Mouse (Mus musculus): ENCODE measurements around the gene Rhoh.

Rhoh gene

GRCm38 (mm10) chr5:65895121-65895692 is 34.2 kb downstream of the Rhoh start:
- no peak for DNase-seq (ENCODE audit: low spot score in 2 of 2)

DNA sequence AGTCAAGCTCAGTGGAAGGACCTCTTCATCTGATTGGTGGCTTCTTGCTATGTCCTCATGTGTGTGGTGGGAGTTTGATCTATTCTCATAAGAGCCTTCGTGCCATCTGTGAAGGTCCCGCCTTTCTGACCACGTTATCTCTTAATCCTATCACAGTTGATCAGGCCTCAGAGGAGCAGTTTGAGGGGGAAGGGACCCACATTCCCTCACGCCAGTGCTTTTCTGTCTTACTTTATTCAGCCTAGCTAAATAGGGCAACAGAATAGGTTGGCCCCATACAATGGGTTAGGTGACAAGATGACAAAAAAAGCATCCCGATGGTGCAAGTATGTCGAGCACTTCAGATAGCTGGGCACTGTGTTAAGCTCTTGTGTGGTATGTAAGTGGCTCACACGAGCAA is 34.8 kb downstream of the Rhoh start:
- no peak for DNase-seq (ENCODE audit: low spot score in 2 of 2)

GRCm38 (mm10) chr5:65897731-65898130 is 36.7 kb downstream of the Rhoh start:
- DNase-seq (ENCODE audit: low spot score in 2 of 2), result no peak

GRCm38 (mm10) chr5:65898683-65899082 is 37.7 kb downstream of the Rhoh start:
- no peak for DNase-seq (ENCODE audit: low spot score in 2 of 2)

- no peak for DNase-seq (ENCODE audit: low spot score in 2 of 2)
These were observed 39.1 kb downstream of the Rhoh start for GRCm38 (mm10) chr5:65900113-65900512.

GRCm38 (mm10) chr5:65900862-65901265 is 39.9 kb downstream of the Rhoh start:
- no peak for DNase-seq (ENCODE audit: low spot score in 2 of 2)

DNA sequence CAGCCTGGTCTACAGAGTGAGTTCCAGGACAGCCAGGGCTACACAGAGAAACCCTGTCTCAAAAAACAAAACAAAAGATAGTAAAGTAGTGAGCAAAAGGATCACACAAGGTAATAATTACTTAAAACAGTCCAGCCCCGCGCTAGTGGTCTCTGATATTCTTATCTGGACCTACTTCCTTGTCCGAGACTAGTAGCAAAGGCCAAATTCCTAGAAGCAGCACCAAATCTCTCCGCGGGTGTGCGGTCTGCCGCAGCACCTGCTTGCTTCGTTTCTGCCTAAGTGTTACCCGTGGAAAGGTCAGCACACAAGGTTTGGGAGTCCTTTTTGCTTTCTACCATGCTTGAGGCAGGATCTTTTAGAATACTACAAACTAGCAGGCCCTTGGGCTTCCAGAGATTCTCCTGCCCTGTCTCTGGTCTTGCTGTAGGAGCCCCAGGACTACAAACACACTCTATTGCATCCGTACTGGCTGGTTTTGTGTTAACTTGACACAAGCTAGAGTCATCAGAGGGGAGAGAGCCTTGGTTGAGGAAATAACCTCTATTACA is 40.9 kb downstream of the Rhoh start:
- no peak for DNase-seq (ENCODE audit: low spot score in 2 of 2)

DNA sequence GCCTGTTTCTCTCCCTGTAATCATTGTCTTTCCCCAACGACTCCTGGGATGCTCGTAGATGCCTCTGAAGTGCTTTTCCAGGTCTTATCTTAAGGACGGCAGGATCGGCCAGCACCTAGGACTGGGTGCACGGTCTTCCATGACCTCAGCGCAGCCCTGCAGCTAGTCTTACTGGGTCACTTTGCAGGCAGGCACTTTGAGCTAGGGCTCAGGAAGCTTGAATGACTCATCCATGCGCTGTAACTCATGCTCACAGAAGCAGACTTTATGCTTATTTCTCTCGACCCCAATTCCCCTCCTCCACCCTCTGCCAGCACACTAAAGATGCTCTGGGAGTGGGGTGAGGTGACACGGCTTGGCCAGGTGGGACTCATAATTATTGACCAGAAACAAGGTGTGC is 41.8 kb downstream of the Rhoh start:
- DNase-seq (ENCODE audit: low spot score in 2 of 2), result no peak

GRCm38 (mm10) chr5:65904476-65904875 is 43.5 kb downstream of the Rhoh start:
- DNase-seq (ENCODE audit: low spot score in 2 of 2), result no peak

GRCm38 (mm10) chr5:65908751-65909150 is 47.7 kb downstream of the Rhoh start:
- no peak for DNase-seq (ENCODE audit: low spot score in 2 of 2)

- no peak for DNase-seq (ENCODE audit: low spot score in 2 of 2)
These were observed 48.3 kb downstream of the Rhoh start for GRCm38 (mm10) chr5:65909321-65909720.

DNA sequence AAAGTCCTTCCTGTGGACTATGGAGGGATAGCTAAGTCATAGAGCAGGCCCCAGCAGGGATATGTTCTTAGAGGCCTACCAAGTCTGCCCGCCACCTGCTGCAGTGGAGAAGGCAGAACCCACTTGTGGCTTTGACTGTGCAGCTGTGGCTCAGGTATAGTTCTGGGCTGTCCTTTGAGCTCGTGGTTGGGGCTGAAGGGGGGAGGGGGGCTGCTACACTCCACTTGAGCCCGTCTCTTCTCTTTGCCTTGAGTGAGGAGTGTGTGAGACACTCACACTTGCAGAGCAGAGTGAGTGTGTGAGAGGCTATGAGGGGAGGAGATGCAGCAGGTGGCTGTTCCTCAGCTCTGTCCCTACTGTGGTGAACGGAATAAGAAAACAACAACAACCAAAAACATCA is 49.4 kb downstream of the Rhoh start:
- no peak for DNase-seq (ENCODE audit: low spot score in 2 of 2)

GRCm38 (mm10) chr5:65911676-65912075 is 50.7 kb downstream of the Rhoh start:
- no peak for DNase-seq (ENCODE audit: low spot score in 2 of 2)

DNA sequence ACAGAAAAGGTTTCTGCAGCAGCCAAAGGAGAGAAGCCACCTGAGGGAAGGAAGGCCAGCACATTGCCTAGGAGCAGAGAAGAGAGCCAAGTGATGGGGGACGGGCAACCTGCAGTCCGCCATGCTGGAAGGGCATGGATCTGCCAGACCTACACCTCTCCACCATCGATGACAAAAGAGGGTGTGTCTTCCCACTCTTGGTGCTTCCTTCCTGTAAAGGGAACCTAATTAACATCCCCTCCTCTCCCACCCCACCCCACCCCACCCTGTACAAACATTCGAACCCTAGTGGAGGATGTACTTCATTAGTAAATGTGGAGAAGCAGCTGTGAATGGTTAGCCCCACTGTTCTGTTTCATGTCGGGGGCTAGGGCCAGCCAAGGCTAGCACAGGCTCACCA is 51.2 kb downstream of the Rhoh start:
- no peak for DNase-seq (ENCODE audit: low spot score in 2 of 2)

- no peak for DNase-seq (ENCODE audit: low spot score in 2 of 2)
These were observed 52.1 kb downstream of the Rhoh start for GRCm38 (mm10) chr5:65913126-65913525.

- no peak for DNase-seq (ENCODE audit: low spot score in 2 of 2)
These were observed 53.3 kb downstream of the Rhoh start for GRCm38 (mm10) chr5:65914342-65914741.

DNA sequence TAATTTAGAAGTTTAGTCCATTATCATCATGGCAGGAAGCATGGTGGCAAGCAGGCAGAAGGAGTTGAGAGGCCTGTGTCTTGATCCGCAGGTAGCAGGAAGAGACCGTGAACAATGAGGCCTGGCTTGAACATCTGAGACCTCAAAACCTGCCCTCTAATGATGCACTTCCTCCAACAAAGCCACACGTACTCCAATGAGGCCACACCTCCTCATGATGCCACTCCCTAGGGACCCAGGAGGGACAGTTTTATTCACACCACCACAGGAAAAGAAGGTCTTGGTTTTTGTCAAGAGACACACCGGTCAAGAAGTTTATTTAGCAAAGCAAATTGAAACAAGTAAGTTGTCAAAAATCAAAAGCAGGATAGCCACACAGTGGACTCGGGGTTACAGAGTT is 55.9 kb downstream of the Rhoh start:
- DNase-seq (ENCODE audit: low spot score in 2 of 2), result no peak

DNA sequence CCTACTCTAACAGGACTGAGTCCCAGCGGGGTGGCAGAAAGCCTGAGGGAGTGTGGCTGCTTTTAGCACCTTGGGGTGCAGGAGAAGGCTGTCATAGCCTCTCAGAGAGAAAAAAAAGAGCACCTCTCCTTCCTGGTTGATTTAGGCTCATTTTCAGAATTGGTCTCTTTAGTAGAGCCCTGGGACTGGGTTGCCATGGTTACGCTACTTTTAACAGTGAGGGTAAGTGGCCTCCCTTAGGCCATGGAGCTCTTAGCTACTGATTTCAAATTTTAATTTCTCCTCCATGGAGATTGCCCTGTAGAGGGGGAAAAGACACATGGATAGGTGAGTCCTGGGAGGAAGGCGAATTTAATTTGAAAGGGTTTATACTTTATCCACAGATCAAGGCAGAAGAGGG is 57.6 kb downstream of the Rhoh start:
- DNase-seq (ENCODE audit: low spot score in 2 of 2), result no peak

DNA sequence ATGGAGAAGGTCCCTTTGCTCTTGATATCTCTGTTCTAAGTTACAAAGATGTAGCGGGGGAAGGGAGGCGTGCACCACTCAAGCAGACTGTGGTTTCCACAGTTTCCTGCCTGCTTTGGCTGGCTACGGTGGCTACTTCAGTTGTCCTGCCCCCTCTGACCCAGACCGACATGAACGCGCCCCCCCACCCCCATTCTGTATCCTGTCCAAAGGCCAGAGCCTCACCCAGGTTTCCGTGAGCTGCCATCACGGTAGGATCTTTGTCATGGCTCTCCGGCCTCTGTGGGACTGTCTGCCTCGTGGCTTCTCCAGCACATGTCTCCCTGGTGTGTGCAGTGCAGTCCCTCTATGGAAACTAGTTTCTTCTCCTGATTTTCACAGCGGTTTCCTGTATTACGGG is 58.3 kb downstream of the Rhoh start:
- DNase-seq (ENCODE audit: low spot score in 2 of 2), result no peak

DNA sequence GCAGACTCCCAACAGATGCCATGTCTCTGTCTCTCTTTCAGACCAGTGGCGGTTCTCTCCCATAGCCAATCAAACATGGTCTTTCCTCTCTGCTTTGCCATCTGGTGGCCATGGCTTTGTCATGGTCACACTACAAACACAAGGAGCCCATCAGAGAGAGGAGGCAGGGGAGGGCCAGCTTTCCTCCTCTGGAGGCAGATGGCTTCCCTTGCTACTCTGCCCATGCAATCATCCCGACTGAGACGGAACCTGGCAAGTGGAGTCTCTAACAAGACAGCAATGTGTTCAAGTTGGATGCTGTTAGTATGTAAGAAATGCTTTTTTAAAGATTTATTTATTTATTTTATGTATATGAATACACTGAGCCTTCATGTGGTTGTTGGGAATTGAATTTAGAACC is 58.9 kb downstream of the Rhoh start:
- no peak for DNase-seq (ENCODE audit: low spot score in 2 of 2)

GRCm38 (mm10) chr5:65920701-65921426 is 59.9 kb downstream of the Rhoh start:
- DNase-seq (ENCODE audit: low spot score in 2 of 2), result no peak

DNA sequence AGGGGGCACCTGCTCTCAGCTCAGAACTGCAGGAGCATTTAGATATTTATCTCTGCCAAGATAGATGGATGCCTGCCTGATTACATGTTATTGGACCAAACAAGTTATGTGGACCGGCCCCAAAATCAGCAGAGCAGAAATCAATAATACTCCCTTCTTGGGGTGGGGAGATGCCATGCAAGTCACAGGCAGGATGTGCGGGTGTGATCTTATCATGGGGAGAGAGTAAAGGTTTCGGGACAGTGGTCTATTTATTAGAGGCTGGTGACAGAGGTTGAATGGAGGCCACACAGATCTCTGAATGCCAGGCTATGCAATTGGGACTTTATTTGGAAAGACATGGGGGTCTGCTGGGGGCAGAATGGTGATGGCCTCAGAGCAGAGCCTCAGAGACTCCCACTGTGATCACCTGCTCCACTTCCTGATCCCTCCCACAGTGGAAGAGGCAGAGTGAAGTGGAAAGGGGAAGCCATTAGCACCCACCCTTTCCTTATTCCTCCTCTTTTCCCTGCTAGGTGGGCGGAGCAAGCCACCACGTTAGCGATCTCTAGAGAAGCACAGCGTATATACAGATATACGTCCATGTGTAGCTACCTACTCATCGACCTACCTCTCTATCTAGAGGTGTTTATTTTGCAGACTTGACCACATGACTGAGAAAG is 60.6 kb downstream of the Rhoh start:
- no peak for DNase-seq (ENCODE audit: low spot score in 2 of 2)

DNA sequence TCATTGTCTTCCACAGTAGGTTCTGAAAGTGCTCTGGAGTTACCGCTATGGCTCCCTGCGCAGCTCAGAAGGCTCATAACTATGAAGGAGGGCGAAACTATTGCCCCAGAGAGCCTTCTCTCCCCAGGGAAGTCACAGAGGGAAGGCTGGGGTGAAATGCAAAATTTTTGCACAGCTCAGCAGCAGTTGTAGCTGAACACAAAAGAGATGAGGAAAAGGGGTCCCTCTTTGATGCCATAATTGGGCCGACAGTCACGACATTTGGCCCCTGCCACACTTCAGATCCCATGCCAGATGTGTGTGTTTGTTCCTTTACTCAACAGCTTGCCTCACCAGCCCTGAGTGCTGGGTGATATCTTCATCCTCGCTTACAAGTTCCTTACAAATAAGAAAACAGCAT is 65.7 kb downstream of the Rhoh start:
- DNase-seq (ENCODE audit: low spot score in 2 of 2), result no peak

Measured in urinary bladder, postnatal 4 days (tissue).